Mouse (Mus musculus) frontal cortex, adult (tissue): Measurements from ENCODE around the gene Ikzf1.

ENCODE experiments used
- ATAC-seq: cut with Nextera tagmentation; 2 replicates; pipeline ENCODE4 v1.9.2; 2017; ENCODE audit warnings: mild to moderate bottlenecking, moderate library complexity, mixed read lengths; ENCODE audit not compliant: low TSS enrichment

The Ikzf1 gene

DNA sequence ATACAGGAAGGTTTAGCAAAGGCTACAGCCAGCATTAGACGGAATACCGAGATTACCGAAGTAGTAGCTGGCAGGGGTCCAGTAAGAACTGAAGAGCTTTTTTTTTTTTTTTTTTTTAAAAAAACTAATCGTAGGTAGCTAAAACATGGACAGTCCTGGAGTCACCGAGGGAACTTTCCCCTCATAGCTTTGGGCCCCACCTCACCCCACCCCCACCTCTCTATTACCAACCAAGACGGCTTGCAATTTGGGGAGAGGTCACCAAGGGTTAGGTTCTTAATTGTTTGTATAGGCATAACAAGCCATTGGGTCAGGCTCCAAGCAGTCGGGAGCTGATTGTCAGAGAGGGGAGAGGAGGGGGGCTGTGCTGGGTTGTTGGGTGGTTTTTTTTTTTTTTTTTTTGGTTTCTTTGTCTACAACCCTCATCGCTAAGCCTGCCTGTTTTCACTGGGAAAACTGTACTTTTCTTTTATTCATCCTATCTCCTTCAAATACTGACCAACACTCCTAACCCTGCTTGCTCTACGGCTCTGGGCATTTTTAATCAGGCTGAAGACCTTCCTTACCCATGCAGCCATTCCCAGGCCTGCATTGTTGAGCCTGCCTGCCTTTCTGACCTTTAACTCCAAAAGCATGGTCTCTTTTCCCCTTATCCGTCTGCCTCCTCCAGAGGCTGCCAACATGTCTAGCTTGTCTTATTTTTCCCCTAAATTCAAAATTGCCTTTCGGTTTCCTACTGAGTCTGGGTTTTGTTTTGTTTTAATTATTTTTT lies 124.8 kb downstream of the Ikzf1 start:
- no peak for ATAC-seq

- peak; percentile 80 for ATAC-seq
These were observed 127.2 kb downstream of the Ikzf1 start for GRCm38 (mm10) chr11:11811906-11812480.

DNA sequence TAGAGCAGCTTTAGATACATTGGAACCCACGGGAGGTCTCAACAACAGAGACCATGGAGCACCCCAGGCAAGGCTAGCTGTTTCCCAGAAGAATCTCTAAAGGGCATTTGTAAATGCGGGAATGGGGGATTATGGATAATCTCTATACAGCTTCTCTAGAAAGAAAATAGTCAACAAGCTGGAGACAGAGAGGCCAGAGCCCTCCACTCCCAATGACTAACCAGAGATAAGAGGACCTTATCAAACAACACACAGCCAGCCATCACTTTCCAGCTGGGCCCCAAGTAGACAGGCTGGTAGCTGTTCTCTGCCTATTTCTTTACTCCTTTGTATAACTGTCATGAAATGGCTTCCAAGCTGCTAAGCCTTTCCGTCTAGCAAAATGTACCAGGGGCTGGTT lies 130.9 kb downstream of the Ikzf1 start:
- ATAC-seq = no peak

GRCm38 (mm10) chr11:11818797-11819196 lies 134.0 kb downstream of the Ikzf1 start:
- ATAC-seq = no peak

- no peak for ATAC-seq
These were observed 134.4 kb downstream of the Ikzf1 start for GRCm38 (mm10) chr11:11819206-11819605.

GRCm38 (mm10) chr11:11820251-11820650 lies 135.4 kb downstream of the Ikzf1 start:
- ATAC-seq = peak; percentile 92

DNA sequence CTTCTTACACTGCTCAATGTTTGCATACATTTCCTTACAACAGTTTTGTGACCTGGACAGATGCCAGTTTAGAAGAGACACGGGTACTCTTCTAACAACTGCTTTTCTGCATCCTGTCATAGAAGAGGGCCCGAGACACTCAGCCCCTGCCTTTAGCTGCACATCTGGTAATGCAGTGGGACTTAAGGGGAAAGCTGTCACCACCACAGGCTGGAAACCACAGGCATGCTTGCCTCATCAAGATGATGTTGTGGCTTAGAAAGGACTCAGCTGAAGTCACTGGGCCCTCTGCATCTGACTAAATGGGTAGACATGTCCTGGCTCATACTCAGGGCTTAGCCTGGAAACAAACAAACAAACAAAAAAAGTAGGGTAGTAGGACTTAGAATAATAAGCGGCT lies 135.9 kb downstream of the Ikzf1 start:
- no peak for ATAC-seq

GRCm38 (mm10) chr11:11821387-11821975 lies 136.7 kb downstream of the Ikzf1 start:
- ATAC-seq = peak; percentile 55
